Mouse (Mus musculus): Measurements from ENCODE around the gene Psmc1. TPM values are rescaled to one million over a fixed set of nuclear protein-coding genes. Genes with fewer than 3 reads are reported as not detected.

Gene Psmc1
- polyA plus RNA-seq (2014; fragmentation: Illumina TruSeq; extraction: RNeasy Lipid Tissue Mini Kit (QIAGEN cat#74804)) = 305 TPM

DNA sequence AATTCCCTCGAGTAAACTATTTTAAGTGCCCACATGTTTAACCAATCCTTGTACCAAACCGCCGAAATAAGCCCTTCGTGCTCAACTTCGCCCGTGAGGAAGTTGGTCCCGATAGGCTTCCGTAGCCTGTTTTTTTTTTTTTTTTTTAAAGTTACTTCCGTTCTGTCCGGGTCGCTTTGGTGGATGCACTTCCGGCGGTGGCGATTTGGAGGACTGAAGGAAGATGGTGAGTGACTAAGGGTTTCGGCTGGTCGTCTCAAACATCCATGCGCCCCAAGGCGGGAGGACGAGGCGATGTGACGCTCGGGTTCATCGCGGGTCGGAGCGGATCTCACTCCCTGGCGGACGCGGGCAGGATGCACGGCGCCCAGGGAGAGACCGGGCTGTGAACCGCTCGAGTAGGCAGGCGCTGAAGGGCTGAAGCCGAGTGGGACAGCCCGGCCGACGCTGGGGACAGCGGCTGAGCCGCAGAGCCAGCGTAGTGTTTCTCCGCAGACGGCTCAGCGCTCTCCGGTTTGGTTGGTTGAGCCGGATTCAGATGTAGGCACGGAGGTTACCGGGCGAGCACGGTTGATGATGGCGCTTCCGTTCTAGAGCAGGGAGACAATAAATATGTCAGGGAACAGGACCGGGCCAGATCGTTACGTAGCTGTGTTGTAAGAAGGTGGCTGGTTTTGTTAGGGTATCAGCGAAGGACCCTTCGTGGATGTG is at the start of gene Psmc1:
Gene Psmc1 (plus strand): TSS at position 169 of the 711 bp plus-strand sequence.

DNA sequence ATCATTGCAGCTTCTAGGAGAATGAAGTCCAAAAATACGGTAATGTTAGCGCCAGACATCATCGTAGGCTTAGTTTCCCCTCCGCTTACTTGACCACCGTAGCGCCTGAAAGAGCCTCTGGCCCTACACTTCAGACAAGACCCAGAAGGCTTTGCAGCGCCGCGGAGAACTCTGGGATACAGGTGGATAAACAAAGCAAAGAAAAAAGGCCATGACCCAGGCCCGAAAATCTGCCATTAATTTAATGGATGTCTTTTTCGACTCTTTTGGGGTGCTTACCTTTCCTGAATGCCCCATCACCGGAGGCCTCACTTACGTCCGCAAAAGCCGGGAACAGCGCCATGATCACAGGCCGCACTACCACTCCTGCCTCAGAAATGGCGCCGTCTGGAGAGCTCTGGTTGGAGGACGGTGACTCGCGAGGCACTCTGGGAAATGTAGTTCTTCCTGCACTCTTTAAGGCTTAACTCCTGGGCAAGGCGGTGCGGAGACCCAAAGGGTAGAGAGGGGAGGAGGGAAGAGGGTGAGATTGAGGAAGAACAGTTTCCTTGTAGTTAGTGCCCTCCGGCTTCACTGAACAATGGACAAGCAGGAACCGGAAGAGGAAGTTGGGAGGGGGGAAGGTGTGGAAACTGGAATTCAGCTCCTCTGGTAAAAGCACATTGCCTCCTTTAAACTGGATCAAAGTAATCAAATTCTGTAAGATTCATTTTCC is 49.5 kb downstream of the Psmc1 start, which contains the start of gene Nrde2:
Gene Nrde2 (minus strand): TSS at position 393 of the 715 bp plus-strand sequence.

Other genes with a start within 250 kb of the Psmc1 start
- 8.8 TPM for gene Efcab11, start 225.7 kb upstream of the Psmc1 start, polyA plus RNA-seq (2014; fragmentation: Illumina TruSeq; extraction: RNeasy Lipid Tissue Mini Kit (QIAGEN cat#74804))
- 4.7 TPM for gene Tdp1, start 225.6 kb upstream of the Psmc1 start, polyA plus RNA-seq (2014; fragmentation: Illumina TruSeq; extraction: RNeasy Lipid Tissue Mini Kit (QIAGEN cat#74804))
- 1.7 TPM for gene Kcnk13, start 145.7 kb upstream of the Psmc1 start, polyA plus RNA-seq (2014; fragmentation: Illumina TruSeq; extraction: RNeasy Lipid Tissue Mini Kit (QIAGEN cat#74804))
- 2.3 TPM for gene Nrde2, start 49.5 kb downstream of the Psmc1 start, polyA plus RNA-seq (2014; fragmentation: Illumina TruSeq; extraction: RNeasy Lipid Tissue Mini Kit (QIAGEN cat#74804))
- gene Calm1, start 89.3 kb downstream of the Psmc1 start, polyA plus RNA-seq (2014; fragmentation: Illumina TruSeq; extraction: RNeasy Lipid Tissue Mini Kit (QIAGEN cat#74804)) = 489 TPM